Mouse (Mus musculus): Measurements from ENCODE around the gene Gm49661.

Gene Gm49661

DNA sequence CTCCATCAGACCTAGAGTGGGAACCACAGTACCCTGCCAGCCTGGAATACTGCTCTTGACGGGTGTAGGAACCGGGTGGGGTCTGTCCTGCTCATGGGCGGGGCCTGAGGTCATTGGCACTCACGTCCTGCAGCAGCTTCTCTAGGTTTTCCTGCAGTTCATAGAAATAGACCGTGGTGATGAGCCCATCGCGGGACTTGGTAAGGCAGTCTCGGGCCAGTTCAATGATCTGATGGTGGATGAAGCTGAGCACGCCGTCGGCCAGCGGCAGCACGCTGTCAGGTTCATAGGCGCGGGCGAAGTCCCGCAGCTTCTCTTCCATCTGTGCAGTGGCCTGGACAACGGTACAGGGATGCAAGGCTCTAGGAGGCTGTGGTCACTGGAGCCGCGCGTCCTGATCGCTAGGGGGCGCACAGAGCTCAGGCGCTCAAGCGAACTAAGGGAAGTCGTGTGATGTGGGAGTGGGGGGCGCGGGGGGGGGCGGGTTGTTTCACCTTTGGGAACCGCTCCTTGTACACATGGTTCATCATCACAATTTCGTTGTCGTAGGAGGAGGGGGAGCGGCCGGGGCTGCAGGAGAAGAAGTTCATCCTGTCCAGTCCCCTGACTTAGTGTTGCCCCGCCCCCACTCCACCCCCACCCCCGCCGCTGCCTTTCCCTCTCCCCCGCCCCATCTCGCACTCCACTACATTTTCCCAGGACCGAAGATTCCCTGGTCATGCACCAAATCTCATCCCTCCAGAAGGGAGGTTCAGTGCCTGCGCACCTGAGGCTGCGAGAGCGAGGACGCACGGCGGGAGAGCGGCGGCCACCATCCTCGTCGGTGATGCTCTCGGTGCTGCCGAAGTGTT is 40.6 kb downstream of the Gm49661 start:
- peak; percentile 89 to 91 for DNase-seq

DNA sequence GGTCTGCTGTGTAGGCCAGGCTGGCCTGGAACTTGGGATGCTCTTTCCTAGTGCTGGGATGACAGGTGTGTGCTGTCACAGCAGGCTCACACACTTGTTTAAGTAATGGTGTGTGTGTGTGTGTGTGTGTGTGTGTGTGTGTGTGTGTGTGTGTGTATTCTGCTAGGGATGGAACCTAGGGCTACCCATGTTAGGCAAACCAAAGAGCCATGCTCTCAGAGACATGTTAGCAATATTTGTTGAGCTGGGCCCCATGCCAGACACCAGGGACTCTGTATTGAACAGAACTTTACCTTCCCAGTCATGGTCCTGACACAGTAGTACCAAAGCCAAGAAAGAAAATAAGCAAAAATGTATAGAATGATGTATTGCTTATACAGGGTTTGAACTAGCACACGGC is 41.7 kb downstream of the Gm49661 start:
- DNase-seq = no peak

DNA sequence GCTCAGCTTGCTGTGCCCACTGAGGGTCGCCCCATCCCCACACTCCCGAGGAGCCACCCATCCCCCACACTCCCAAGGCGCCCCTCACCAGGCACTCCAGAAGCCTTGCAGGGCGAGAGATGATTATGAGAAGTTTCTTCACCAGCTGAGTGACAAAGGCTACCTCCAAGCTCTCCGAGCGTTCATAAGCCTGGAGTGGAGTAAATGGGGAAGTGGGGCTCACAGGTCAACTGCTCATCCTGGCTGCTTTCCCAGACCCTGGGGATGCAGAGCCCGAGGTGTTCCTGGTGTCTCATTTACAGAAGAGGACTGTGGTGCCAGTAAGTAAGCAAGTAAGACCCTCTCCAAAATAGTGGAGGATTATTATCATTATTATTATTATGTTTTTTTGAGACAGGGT is 43.7 kb downstream of the Gm49661 start:
- no peak for DNase-seq

DNA sequence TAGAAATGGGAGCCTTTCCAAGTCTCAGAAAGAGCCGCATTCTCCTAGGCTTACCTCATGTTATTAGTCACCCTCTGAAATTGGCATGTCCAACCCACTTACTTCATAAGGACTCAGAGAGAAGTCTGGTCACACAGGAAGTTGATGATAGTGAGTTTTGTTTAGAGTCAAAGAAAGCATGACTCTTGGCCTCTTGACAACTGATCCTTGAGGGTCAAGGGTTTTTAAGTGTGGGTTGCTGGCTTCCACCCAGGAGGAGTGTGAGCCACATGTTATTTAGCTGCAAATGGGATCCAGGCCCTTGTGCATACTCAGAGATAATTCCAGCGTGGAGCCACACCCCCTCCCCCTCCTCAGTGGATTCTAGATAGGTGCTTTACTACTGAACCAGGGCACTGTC is 47.6 kb downstream of the Gm49661 start:
- no peak for DNase-seq

DNA sequence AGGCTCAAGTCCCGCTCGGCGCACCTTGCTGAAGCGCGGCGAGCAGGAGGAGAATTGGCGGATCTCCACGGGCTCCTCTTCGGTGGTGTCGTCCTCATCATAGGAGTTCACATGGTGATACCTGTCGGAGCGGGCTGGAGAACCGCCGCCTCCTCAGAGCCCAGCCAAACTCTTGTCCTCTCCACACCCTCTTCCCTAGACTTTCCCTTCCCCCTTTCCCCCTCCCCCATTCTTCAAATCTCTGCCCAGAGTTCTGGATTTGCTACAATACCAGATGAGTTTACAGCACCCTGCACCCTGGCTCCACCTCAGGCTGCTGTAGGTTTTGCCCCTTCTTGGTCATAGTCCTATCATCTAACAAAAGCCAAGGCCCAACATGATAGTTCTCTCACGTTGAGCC is 50.6 kb downstream of the Gm49661 start:
- no peak for DNase-seq

DNA sequence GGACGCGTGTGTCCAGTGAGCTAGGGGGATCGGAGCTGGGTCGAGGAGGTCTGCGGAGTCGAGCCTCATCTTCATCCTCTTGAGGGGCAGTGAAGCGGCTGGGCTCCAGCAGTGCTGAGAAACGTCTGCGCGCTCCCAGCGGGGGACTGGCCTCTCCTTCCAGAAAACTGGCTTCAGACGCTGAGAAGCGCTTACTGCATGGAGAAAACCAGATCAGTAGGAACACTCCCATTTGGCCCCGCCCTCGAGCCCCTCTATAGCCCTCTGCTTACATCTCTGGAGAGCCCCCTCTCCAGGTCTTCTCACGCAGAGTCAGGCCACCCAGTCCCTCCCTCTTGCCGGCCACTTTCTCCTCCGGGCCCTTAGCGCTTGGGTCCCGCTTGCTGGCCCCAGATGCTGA is 51.5 kb downstream of the Gm49661 start:
- no peak for DNase-seq
